Mouse (Mus musculus): ENCODE data around the gene Ppm1f. TPM values are rescaled to one million over a fixed set of nuclear protein-coding genes. Genes with fewer than 3 reads are reported as not detected.
"Not testable (repeated sequence)": the region's sequence is repeated elsewhere in the genome, so short reads cannot be mapped to it uniquely, and the experiment has no call there.

Gene Ppm1f
- polyA plus RNA-seq (2012; rRNA removed) = 13.8 and 17.1 TPM in 2 replicates

DNA sequence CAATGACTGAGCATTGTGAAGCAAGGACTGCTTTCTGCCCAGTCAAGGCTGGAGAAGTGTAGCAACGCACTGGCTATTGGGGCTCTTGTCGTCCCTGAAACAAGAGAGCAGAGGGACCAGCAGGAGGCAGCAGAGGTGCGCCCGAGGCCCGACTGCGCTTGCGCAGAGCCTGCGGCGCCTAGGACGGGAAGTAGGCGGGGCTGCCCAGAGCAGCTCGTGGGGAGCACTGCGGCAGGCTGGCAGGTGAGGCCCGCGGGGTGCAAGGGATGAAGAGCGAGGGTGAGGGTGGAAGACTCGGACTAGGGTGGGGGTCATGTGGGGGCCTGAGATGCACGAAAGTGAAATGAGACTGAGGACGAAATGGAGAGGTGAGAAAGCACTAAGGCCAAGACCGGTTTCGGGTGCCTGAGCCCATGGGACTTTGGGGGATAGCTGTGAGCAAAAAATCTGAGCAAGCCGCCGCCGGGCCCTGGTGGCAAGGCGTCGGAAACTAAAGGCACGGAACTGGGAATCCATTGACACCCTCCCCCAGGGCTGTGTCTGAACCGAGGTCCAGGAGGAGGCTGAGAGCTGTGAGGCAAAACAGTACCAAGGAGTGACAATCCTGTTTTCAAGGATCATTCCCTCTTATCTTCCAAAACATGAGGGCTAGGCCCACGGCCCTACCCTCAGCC, at the start of gene Ppm1f:
Ppm1f (plus strand) TSS at position 88 of the 674 bp plus-strand sequence.
- DNase-seq (ENCODE audit: low read depth) = peak; percentile 68

DNA sequence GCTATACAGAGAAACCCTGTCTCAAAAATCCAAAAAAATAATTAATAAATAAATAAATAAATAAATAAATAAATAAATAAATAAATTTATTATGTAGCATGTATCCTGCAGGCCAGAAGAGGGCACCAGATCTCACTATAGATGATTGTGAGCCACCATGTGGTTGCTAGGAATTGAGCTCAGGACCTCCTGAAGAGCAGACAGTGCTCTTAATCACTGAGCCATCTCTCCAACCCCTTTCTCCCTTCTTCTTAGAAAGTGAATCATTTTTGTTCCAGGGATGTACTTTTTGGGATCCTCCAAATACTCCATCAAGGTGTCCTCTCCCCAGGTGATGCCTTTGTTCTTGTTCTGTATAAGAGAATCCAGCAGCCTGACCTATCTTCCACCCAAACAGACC, 47.1 kb upstream of the Ppm1f start:
- DNase-seq (ENCODE audit: low read depth) = no peak

GRCm38 (mm10) chr16:16852411-16852810, 43.9 kb upstream of the Ppm1f start:
- DNase-seq (ENCODE audit: low read depth) = peak; percentile 76

- DNase-seq (ENCODE audit: low read depth) = peak; percentile 13
Observed at GRCm38 (mm10) chr16:16854836-16855235, 41.4 kb upstream of the Ppm1f start.

- DNase-seq (ENCODE audit: low read depth) = no peak
Observed at GRCm38 (mm10) chr16:16855541-16855940, 40.7 kb upstream of the Ppm1f start.

- not testable (repeated sequence) for DNase-seq (ENCODE audit: low read depth)
Observed at GRCm38 (mm10) chr16:16856054-16856453, 40.2 kb upstream of the Ppm1f start.

DNA sequence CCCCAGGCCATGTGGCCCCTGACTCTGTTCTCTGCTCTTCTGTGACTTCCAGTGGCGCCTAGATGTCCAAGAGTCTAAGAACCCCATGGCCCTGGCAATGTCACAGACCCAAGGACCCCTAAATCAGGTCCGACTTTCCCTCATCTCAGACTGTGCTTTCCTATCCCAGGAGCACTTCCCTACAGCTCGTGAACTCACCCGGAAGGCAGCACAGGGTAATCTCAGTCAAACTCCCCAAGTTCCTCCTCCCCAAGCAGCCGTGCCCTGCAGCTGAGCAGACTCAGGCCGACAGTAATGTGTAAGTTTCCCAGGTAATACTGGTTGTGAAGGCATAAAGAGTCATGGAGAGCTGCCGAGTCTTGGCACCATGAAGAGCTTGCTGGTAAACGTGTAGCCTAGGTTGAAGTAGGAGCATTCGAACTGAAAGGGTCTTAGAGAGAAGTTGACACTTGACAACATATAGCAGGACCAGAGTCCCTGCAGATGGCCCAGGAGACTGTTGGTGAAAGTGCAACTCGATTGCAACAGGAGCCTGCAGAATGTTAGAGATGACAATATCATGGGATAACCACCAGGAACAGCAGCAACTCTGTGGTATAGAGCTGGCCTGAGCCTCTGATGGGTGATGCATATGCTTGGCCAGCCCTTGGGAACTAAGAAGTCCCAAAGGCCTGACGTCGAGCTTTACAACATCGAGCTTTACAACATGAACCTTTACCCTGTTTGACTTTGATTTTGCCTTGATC, 39.4 kb upstream of the Ppm1f start:
- no peak for DNase-seq (ENCODE audit: low read depth)

GRCm38 (mm10) chr16:16862288-16862687, 34.0 kb upstream of the Ppm1f start:
- DNase-seq (ENCODE audit: low read depth) = no peak

- DNase-seq (ENCODE audit: low read depth) = no peak
Observed at GRCm38 (mm10) chr16:16863978-16864377, 32.3 kb upstream of the Ppm1f start, which contains the start of gene Igll1. Gene Igll1, minus strand, starts transcription at chr16:16863985.

- DNase-seq (ENCODE audit: low read depth) = no peak
Observed at GRCm38 (mm10) chr16:16865217-16865616, 31.1 kb upstream of the Ppm1f start.

DNA sequence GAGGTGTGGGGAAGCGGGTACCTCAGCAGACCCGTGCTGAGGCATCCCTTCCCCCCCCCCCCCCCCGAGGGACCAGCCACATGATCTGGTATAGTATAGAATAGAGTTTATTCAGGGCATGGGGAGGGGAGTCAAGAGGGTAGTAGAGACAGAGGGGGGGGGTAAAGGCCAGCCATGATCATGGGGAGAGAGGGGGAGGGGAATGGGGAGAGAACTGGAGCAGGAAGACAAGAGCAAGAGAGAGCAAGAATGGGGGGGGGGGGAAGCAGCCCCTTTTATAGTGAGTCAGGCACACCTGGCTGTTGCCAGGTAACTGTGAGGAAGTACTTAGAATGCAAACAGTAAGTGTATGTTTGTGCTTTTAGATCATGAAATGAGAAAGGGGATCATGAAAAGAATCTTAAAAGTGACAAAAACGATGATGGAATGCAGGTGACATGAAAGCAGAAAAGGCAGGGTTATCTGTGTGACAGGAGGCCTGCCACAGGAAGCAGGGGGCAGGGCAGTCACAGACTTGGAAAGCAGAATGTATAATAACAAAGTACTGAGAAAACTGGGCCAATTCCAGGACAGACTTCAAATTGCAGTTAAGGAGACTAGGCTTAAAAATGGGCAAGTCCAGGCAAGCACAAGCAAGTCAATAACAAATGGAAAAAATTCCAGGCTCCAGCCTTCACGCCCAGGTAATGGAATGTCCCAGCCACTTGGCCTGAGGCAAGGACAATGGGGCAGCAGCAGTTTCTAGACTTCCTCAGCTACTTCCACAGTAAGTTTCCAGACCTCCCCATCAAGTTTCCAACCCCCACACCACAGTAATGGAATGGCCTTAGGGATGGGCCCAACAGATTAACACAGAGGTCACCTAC, 30.3 kb upstream of the Ppm1f start:
- DNase-seq (ENCODE audit: low read depth) = peak; percentile 63

- DNase-seq (ENCODE audit: low read depth) = no peak
Observed at GRCm38 (mm10) chr16:16870241-16870616, 26.0 kb upstream of the Ppm1f start.

DNA sequence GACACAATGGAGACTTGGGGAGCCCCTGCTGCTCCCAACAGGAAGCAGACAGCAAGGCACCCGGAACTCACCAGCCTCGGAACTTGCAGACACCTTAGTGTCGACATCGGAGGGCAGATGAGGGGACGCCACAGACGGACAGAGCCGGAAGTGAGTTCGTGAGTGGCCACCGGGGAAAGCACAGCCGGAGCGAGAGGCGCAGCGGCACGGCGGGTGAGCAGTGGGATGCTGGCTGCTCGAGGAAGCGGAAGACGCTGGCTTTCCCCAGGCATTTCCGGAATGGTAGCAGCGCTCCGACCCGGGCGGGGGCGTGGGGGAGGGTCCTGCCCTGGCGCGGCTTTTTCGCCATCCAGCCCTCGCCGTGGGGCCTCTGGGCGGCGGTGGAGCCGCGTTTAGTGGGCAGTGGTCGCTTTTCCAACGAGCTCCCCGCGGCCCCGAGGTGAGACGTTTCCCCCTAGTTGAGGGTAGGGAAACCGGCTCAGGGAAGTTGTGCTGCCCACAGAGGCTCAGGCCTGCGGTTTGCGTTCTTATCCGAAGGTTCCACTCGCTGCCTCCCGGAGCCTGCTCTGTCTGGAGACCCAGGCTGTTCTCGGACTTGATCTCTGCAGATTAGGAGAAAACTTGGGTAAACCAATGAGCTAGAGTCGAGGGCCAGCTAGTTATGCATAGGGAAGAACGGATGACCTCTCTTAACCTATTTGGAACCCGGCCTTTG, 25.5 kb upstream of the Ppm1f start, which contains the start of the genes Top3b and Vpreb1:
Top3b (plus strand) TSS at position 120 of the 715 bp plus-strand sequence.
Vpreb1 (minus strand) TSS at position 227 of the 715 bp plus-strand sequence.
- peak; percentile 57 for DNase-seq (ENCODE audit: low read depth)

GRCm38 (mm10) chr16:16879025-16879424, 17.2 kb upstream of the Ppm1f start:
- DNase-seq (ENCODE audit: low read depth) = no peak

DNA sequence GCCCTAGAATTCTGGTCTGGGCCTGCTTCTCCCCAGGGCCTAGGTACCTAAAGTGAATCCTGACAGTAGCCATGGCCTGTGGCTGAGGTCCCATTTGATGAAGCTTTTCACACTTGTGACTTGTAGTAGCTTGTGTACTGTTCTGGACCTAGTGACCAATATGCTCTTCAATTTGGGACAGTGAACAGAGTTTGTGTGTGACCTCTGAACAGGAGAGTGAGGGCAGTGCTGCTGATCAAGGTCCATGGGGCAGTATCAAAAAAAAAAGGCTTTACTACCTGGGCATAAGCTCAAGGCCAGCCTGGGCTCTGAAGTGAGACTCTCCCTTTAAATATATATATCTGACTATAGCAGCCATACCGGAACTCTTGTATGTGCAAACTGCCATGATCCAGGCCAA, 7.9 kb upstream of the Ppm1f start:
- no peak for DNase-seq (ENCODE audit: low read depth)

DNA sequence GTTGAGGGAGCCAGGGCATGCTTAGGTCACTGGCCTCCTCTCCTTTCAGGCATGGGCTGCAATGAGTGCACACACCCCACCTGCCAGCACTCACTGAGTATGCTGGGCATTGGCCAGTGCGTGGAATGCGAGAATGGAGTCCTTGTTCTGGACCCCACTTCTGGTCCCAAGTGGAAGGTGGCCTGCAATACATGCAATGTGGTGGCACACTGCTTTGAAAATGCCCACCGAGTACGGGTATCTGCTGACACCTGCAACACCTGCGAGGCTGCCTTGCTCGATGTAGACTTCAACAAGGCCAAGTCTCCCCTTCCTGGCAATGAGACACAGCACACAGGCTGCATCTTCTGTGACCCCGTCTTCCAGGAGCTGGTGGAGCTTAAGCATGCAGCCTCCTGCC, 3.9 kb upstream of the Ppm1f start:
- no peak for DNase-seq (ENCODE audit: low read depth)

GRCm38 (mm10) chr16:16896015-16896381, 271 bp upstream of the Ppm1f start:
- no peak for DNase-seq (ENCODE audit: low read depth)

GRCm38 (mm10) chr16:16897056-16897584, 851 bp downstream of the Ppm1f start:
- DNase-seq (ENCODE audit: low read depth) = no peak

- DNase-seq (ENCODE audit: low read depth) = no peak
Observed at GRCm38 (mm10) chr16:16902329-16902728, 6.1 kb downstream of the Ppm1f start.

GRCm38 (mm10) chr16:16903188-16903587, 6.9 kb downstream of the Ppm1f start:
- no peak for DNase-seq (ENCODE audit: low read depth)

DNA sequence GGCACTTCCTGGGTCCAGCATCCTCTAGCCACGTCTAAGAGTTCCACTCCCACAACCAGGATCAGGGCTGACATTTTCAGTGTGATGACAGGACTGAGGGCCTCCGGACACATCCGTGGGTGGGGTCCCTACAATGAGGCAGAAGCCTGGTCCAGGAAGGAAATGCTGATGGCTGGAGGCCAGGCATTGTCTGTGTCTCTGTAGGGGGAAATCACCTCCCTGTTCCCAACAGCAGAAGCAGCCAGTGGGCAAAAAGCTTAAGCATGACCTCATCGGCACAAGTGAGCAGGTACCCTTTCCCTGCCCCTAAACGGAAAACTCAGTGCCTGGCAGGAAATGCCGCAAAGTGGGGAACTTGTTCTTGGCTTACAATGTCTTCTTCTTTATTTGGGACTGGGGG, 11.5 kb downstream of the Ppm1f start:
- no peak for DNase-seq (ENCODE audit: low read depth)

Data from gonadal fat pad, adult 2 months (tissue).